Mouse (Mus musculus): ENCODE data around the gene Pate3. TPM values are rescaled to one million over a fixed set of nuclear protein-coding genes. Genes with fewer than 3 reads are reported as not detected.

The Pate3 gene
- total and polyA plus RNA-seq, 2 experiments from 2014 or later: not detected

DNA sequence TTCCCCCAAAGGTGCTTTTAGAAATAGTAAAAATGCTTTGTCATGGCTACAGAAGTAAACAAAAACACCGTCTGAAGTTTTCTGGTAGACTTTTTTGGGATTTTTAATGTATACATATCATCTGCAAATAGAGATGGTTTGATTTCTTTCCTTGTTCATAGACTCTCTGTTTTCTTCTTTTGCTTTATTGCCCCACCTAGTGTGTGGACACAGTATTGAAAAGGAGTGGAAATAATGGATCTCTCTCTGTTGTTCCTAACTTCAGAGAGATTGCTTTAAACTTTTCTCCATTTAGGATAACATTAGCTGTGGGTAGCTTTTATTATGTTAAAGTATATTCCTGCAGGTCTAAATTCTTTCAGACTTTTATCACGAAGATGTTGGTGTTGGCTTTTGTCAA, 34.0 kb downstream of the Pate3 start:
- H3K27me3 ChIP-seq (ENCODE audit: insufficient read depth, low read length): no peaks in the 10 kb centered on the region
- no peak overlapping the region for H3K27ac ChIP-seq (ENCODE audit: low read depth, low read length)
- ATAC-seq (ENCODE audit: low FRiP score): no peak
- H3K36me3 ChIP-seq (ENCODE audit: insufficient read depth, low read length): no peaks in the 10 kb centered on the region
- no peak for DNase-seq (ENCODE audit: low spot score)
- no peak overlapping the region for H3K4me2 ChIP-seq (ENCODE audit: low read depth, low read length, poor library complexity, severe bottlenecking)
- H3K9me3 ChIP-seq (ENCODE audit: low read length): no peaks in the 10 kb centered on the region
- peak; percentile 54 for TF ChIP-seq CTCF (IDR thresholded peaks at IDR 0.05)
- WGBS: 27% methylated on average over 2 of the region's 2 CpGs
- no peaks in the 10 kb centered on the region for H3K4me1 ChIP-seq (ENCODE audit: insufficient read depth, low read length)
- no peak overlapping the region for H3K4me3 ChIP-seq (ENCODE audit: low read depth, low read length)
- H3K9ac ChIP-seq (replicated peaks; ENCODE audit: low read length, poor library complexity, severe bottlenecking): no peak overlapping the region

DNA sequence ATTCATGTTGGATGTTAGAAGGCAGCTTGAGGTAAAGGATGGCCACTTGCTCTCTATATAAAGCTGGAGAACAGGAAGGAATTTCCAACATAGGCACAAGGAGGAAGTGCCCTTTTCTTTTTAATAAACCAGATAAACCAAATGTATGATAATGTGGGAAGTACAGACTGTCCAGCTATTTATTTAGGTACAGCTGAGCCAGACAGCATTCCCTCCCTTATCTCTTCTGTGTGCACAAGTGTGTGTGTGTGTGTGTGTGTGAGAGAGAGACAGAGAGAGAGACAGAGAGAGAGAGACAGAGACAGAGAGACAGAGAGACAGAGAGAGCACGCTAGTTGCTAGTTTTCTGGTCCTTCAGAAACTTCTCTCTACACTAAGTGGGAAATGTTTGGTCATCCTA, 36.2 kb downstream of the Pate3 start, which contains the start of gene Pate4:
Gene Pate4 (minus strand): TSS at position 101 of the 400 bp plus-strand sequence.
- Histone ChIP-seq H3K27me3 (ENCODE audit: insufficient read depth, low read length) (no peaks in the 10 kb centered on the region), H3K27ac (ENCODE audit: low read depth, low read length) (no peak within 1 kb of the TSS), H3K9ac (replicated peaks; ENCODE audit: low read length, poor library complexity, severe bottlenecking) (no peak within 1 kb of the TSS), H3K4me3 (ENCODE audit: low read depth, low read length) (no peak within 1 kb of the TSS), H3K4me1 (ENCODE audit: insufficient read depth, low read length) (no peaks in the 10 kb centered on the region), H3K9me3 (ENCODE audit: low read length) (no peaks in the 10 kb centered on the region), H3K4me2 (ENCODE audit: low read depth, low read length, poor library complexity, severe bottlenecking) (no peak within 1 kb of the TSS), H3K36me3 (ENCODE audit: insufficient read depth, low read length) (no peaks in the 10 kb centered on the region)
- no peak for TF ChIP-seq CTCF (IDR thresholded peaks at IDR 0.05)
- WGBS: 82% methylated on average over 1 of the region's 1 CpGs
- DNase-seq (ENCODE audit: low spot score) (no peak), ATAC-seq (ENCODE audit: low FRiP score) (no peak)

DNA sequence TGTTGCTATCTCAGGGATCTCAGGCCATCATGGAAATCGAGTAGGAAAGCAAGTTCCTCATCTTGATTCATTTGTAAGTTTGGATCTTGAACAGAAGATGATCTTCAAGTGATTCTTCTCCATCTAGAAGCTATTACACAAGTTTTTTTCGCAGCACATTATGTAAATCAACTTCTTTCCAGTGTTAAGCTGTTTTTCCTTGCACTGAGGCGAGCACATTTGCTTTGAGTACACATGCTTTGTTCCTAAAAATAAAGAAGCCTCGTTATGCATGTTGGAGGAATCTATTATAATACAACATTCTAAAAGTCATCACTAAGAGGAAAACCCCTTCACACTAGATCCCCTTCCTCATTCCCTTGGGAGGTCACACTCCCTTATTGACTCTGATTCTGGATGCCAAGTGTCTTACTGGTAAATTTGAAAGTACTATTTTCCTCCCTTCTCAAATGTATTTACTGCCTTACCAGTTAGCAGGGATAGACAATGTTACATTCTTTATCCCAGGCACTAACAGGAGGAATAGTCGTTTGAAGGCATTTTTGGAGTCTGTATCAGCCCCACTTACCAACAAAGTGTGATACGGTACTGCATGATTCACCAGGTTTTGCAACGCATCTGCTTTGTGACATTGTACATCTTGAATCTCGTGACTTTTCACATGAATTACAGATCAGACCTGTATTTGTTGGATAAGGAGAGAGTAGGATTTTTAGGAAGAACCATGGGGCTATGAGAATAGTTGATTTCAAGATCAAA, 40.2 kb downstream of the Pate3 start:
- H3K4me1 ChIP-seq (ENCODE audit: insufficient read depth, low read length): no peaks in the 10 kb centered on the region
- H3K27me3 ChIP-seq (ENCODE audit: insufficient read depth, low read length): no peaks in the 10 kb centered on the region
- WGBS: 64% methylated on average over 8 of the region's 8 CpGs
- DNase-seq (ENCODE audit: low spot score) (no peak), ATAC-seq (ENCODE audit: low FRiP score) (no peak)
- no peak overlapping the region for H3K27ac ChIP-seq (ENCODE audit: low read depth, low read length)
- no peaks in the 10 kb centered on the region for H3K9me3 ChIP-seq (ENCODE audit: low read length)
- H3K36me3 ChIP-seq (ENCODE audit: insufficient read depth, low read length): no peaks in the 10 kb centered on the region
- H3K4me2 ChIP-seq (ENCODE audit: low read depth, low read length, poor library complexity, severe bottlenecking): no peak overlapping the region
- no peak for TF ChIP-seq CTCF (IDR thresholded peaks at IDR 0.05)
- no peak overlapping the region for H3K4me3 ChIP-seq (ENCODE audit: low read depth, low read length)
- H3K9ac ChIP-seq (replicated peaks; ENCODE audit: low read length, poor library complexity, severe bottlenecking): no peak overlapping the region

Other genes starting within 250 kb of the Pate3 start
- gene Cdon, start 227.1 kb downstream of the Pate3 start, total RNA-seq (2014; rRNA removed): 11.4 and 12.3 TPM in 2 replicates
- 0.65 and 0.81 TPM in 2 replicates for gene Cdon, start 227.1 kb downstream of the Pate3 start, polyA plus RNA-seq (2015; fragmentation: Nextera tagmentation; extraction: Ambion mirVana)
- not detected in 2 replicates for gene Gm1113, start 129.9 kb downstream of the Pate3 start, total RNA-seq (2014; rRNA removed)
- gene Gm1113, start 129.9 kb downstream of the Pate3 start, polyA plus RNA-seq (2015; fragmentation: Nextera tagmentation; extraction: Ambion mirVana): not detected in 2 replicates
- 24.1 and 28.6 TPM in 2 replicates for gene Ddx25, start 89.7 kb downstream of the Pate3 start, total RNA-seq (2014; rRNA removed)
- 28.5 and 28.7 TPM in 2 replicates for gene Ddx25, start 89.7 kb downstream of the Pate3 start, polyA plus RNA-seq (2015; fragmentation: Nextera tagmentation; extraction: Ambion mirVana)
- 9.6 and 12.8 TPM in 2 replicates for gene Pus3, start 89.6 kb downstream of the Pate3 start, total RNA-seq (2014; rRNA removed)
- 13.3 and 14.2 TPM in 2 replicates for gene Pus3, start 89.6 kb downstream of the Pate3 start, polyA plus RNA-seq (2015; fragmentation: Nextera tagmentation; extraction: Ambion mirVana)
- gene Pate2, start 77.9 kb downstream of the Pate3 start, total RNA-seq (2014; rRNA removed): 0.14 and 0.33 TPM in 2 replicates
- 0.42 and 0.54 TPM in 2 replicates for gene Pate2, start 77.9 kb downstream of the Pate3 start, polyA plus RNA-seq (2015; fragmentation: Nextera tagmentation; extraction: Ambion mirVana)
- 7.9 and 8.9 TPM in 2 replicates for gene Hyls1, start 77.8 kb downstream of the Pate3 start, total RNA-seq (2014; rRNA removed)
- 9.2 and 10.7 TPM in 2 replicates for gene Hyls1, start 77.8 kb downstream of the Pate3 start, polyA plus RNA-seq (2015; fragmentation: Nextera tagmentation; extraction: Ambion mirVana)
- not detected in 2 replicates for gene Pate4, start 36.3 kb downstream of the Pate3 start, total RNA-seq (2014; rRNA removed)
- gene Pate4, start 36.3 kb downstream of the Pate3 start, polyA plus RNA-seq (2015; fragmentation: Nextera tagmentation; extraction: Ambion mirVana): not detected in 2 replicates
- not detected in 2 replicates for gene Pate1, start 39.2 kb upstream of the Pate3 start, total RNA-seq (2014; rRNA removed)
- not detected in 2 replicates for gene Pate1, start 39.2 kb upstream of the Pate3 start, polyA plus RNA-seq (2015; fragmentation: Nextera tagmentation; extraction: Ambion mirVana)
- not detected in 2 replicates for gene Gm17677, start 92.8 kb upstream of the Pate3 start, total RNA-seq (2014; rRNA removed)
- not detected in 2 replicates for gene Gm17677, start 92.8 kb upstream of the Pate3 start, polyA plus RNA-seq (2015; fragmentation: Nextera tagmentation; extraction: Ambion mirVana)
- gene Gm17727, start 129.9 kb upstream of the Pate3 start, total RNA-seq (2014; rRNA removed): not detected in 2 replicates
- gene Gm17727, start 129.9 kb upstream of the Pate3 start, polyA plus RNA-seq (2015; fragmentation: Nextera tagmentation; extraction: Ambion mirVana): not detected in 2 replicates
- gene Gm27235, start 141.9 kb upstream of the Pate3 start, total RNA-seq (2014; rRNA removed): not detected in 2 replicates
- gene Gm27235, start 141.9 kb upstream of the Pate3 start, polyA plus RNA-seq (2015; fragmentation: Nextera tagmentation; extraction: Ambion mirVana): not detected in 2 replicates
- gene D730048I06Rik, start 141.9 kb upstream of the Pate3 start, total RNA-seq (2014; rRNA removed): not detected in 2 replicates
- gene D730048I06Rik, start 141.9 kb upstream of the Pate3 start, polyA plus RNA-seq (2015; fragmentation: Nextera tagmentation; extraction: Ambion mirVana): not detected in 2 replicates
- gene 9230110F15Rik, start 195.9 kb upstream of the Pate3 start, total RNA-seq (2014; rRNA removed): not detected in 2 replicates
- not detected in 2 replicates for gene 9230110F15Rik, start 195.9 kb upstream of the Pate3 start, polyA plus RNA-seq (2015; fragmentation: Nextera tagmentation; extraction: Ambion mirVana)

Measured in midbrain, postnatal 0 days (tissue).